Mouse (Mus musculus) CH12.LX (cell line): ENCODE data around the gene Zswim1.

Source experiments
- CTCF ChIP-seq, 2 experiments: IDR thresholded peaks in 1 of 2; conservative IDR thresholded peaks in 1 of 2; 2 replicates each; pipeline ENCODE4 v1.5.1; 2011 to 2012; ENCODE audit warnings: low read depth in 2 of 2, low read length in 2 of 2, improper control_type of control experiment in 1 of 2, inconsistent platforms in 1 of 2, mild to moderate bottlenecking in 1 of 2, moderate library complexity in 1 of 2
- EP300 ChIP-seq: IDR thresholded peaks from 2 replicates; pipeline ENCODE4 v1.6.1; 2011; ENCODE audit warnings: low read length, improper control_type of control experiment
- JUN ChIP-seq: IDR thresholded peaks from 2 replicates; pipeline ENCODE4 v1.6.1; 2011; ENCODE audit warnings: low read depth, mild to moderate bottlenecking, low read length, improper control_type of control experiment, moderate library complexity; ENCODE audit not compliant: insufficient read depth
- MYC ChIP-seq: IDR thresholded peaks from 2 replicates; pipeline ENCODE4 v1.6.1; 2011; ENCODE audit warnings: low read depth, mild to moderate bottlenecking, improper control_type of control experiment, low read length
- POLR2A ChIP-seq: IDR thresholded peaks from 2 replicates; pipeline ENCODE4 v1.6.1; 2011; ENCODE audit warnings: low read depth, mild to moderate bottlenecking, improper control_type of control experiment, low read length
- POLR2AphosphoS2 ChIP-seq: IDR thresholded peaks from 2 replicates; pipeline ENCODE4 v1.6.1; 2011; ENCODE audit warnings: low read depth, low read length, improper control_type of control experiment

- peak in 1 of 2 experiments; percentile 38; a peak in 2 of 4 replicates for TF ChIP-seq CTCF (conservative IDR thresholded peaks at IDR 0.05 in 1 of 2, IDR thresholded peaks at IDR 0.05 in 1 of 2; ENCODE audit: low read depth in 2 of 2, low read length in 2 of 2)
- TF ChIP-seq JUN, result no peak
- no peak for TF ChIP-seq POLR2AphosphoS2
- TF ChIP-seq POLR2A, result no peak
- no peak for TF ChIP-seq EP300
- TF ChIP-seq MYC, result no peak
These were observed 12.0 kb downstream of the Zswim1 start for GRCm38 (mm10) chr2:164834531-164834930.
